Mouse (Mus musculus) small intestine, adult 2 months (tissue): ENCODE measurements at regions not wholly inside any gene's neighbourhood (a gene's known extent, or its start where the extent isn't known, plus 50 kb on each side); places are given as distances from the start of the nearest gene placed in this dataset.

ENCODE experiments used
- CTCF ChIP-seq: fragments of 200-500 bp; IDR thresholded peaks from 2 replicates; pipeline ENCODE4 v1.5.1; 2012; ENCODE audit warnings: low read depth, mild to moderate bottlenecking, control low read depth, inconsistent platforms, low read length, moderate library complexity, mixed read lengths; ENCODE audit not compliant: insufficient replicate concordance, insufficient read length; ENCODE audit errors: extremely low read depth
- POLR2A ChIP-seq: fragments of 200-500 bp; IDR thresholded peaks from 2 replicates; pipeline ENCODE4 v1.6.1; 2012; ENCODE audit warnings: low read depth, mild to moderate bottlenecking, control low read depth, inconsistent platforms, low read length, moderate library complexity

GRCm38 (mm10) chr2:166310438-166310837, 155.0 kb upstream of the Sulf2 start:
- no peak for TF ChIP-seq POLR2A
- TF ChIP-seq CTCF, result no peak
